Mouse (Mus musculus) C2C12 (cell line): ENCODE results near the gene Ciao2a.

Experiments used
- CTCF ChIP-seq: IDR thresholded peaks from one replicate; pipeline ENCODE4 v1.5.1; 2011; ENCODE audit not compliant: control insufficient read depth, insufficient read depth, insufficient read length
- FOSL1 ChIP-seq: IDR thresholded peaks from one replicate; pipeline ENCODE4 v1.8.0; 2011; ENCODE audit warnings: mild to moderate bottlenecking, low read length; ENCODE audit not compliant: poor library complexity, insufficient read depth, severe bottlenecking
- MAX ChIP-seq: IDR thresholded peaks from one replicate; pipeline ENCODE4 v1.6.1; 2011; ENCODE audit warnings: mild to moderate bottlenecking, control low read depth
- MYOG ChIP-seq: IDR thresholded peaks from one replicate; pipeline ENCODE4 v1.6.1; 2011; ENCODE audit not compliant: control insufficient read depth, insufficient read length; ENCODE audit errors: extremely low read depth
- USF1 ChIP-seq: IDR thresholded peaks from one replicate; pipeline ENCODE4 v1.6.1; 2011; ENCODE audit warnings: low read depth, mild to moderate bottlenecking, control low read depth, moderate library complexity

DNA sequence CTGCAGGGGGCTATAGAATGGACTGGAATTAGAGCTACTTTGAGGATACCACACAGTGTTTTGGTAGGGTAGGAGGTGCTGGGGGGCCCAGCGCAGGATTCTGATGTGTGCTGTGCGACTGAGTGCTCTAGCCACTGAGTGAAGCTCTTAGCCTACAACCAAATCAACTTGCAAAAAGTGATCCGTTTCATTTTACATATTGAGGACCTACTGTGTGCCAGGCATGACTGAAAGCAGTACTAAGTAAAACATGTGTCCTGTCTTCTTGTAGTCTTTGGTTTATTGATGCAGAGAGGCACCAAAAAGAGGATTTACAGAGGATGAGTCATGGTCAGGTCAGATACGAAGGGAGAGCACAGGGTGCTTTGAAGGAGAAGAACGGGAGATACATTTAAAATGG, 40.8 kb downstream of the Ciao2a start:
- TF ChIP-seq CTCF (no peak), USF1 (no peak), MYOG (no peak), MAX (no peak), FOSL1 (no peak)
